Mouse (Mus musculus) adipocyte (in vitro differentiated cells): ENCODE data around the gene Nrf1.

ENCODE experiments used
- DNase-seq: peaks from one replicate; pipeline ENCODE4 v3.0.0-alpha.2; 2016; ENCODE audit warnings: low spot score

The Nrf1 gene

DNA sequence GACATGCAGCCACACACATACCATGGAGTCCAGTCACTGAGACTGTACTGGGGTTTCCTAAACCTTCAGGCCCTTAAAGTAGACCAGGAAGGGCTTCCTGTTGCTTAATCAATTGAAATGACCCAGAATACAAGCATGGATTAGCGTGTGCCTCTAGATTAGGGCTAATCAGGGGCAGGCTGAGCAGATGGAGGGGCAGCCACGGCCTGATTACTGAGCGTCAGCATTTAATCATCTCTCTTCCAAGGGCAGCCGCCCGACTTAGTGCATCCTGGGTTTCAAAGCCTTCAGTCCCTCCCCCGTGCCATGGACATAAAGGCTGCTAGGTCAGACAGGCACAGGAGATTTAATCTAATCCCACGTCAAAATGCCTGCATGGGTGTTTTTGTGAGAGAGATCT is 99.3 kb downstream of the Nrf1 start:
- DNase-seq: no peak

DNA sequence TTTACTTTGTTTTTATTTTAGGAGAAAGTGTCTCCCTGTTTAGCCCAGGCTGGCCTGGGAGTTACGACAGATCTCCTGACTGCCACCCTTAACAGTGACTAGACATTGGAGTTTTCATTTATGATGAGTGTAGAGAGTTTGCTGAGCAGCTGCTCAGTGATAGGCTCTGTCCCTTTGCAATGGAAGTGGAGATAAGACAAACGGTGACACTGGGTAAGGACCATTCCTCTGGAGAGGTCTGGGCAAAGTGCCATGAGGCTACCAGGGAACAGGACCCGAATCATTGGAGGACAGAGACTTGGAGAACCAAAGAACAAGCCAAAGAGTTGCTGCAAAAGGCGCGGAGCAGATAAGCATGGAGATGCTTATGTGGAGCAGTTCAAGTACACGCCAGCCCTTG is 100.0 kb downstream of the Nrf1 start:
- DNase-seq: no peak

DNA sequence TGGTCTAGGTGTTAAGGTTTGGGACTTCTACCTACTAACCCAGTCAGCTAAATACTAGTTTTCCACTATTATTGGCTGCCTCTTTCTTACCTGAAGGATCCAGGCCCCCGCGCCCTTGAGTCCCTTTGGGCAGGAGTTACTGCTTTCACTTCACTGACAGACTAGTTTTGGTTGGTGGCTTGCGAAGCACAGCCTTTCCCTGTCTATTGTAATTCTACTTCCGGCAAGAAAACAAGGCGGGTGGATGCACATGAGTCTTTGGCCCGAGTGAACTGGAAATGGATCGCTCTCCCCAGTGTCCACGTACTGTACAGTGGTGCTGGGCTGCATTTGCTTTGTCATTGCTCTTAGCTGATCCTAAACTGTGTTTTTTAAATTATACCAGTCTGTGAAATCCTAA is 102.7 kb downstream of the Nrf1 start:
- DNase-seq: no peak

DNA sequence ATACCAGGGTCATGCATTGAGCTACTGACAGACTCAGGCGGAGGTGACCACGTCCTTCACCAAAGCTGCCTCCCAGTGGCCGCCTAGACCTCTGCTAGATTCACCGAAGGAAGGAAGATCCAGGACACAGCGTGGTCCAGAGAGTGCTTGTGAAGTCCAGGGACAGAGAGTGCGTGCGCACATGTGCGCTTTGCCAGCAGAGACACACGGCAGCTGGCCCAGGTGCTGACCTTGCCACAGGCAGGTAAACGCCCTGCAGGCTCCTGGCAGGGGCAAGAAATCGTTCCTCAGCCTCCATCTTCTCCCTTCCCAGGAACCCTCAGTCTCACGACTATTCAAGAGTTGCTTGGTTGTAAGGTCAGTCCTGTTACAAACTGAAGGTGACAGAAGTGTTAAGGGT is 104.4 kb downstream of the Nrf1 start:
- DNase-seq: no peak

DNA sequence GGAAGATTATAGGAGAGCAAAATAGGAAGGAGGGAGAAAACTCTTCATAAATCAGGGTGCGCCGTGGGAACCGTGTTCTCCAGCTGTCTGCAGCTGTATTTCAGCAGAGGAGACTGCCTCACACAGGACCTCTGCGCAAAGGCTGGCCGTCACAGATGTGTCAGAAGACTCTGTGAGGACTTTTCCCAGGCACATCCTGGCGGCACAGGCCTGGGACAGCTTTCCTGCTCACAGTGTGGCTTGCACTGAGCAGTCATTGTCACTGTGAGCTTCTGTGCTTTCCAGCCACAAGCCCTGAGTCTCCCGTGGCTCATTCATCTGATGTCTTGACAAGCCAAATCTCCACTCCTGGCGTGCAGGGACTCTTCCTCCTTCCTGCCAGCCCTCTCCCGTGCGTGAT is 104.9 kb downstream of the Nrf1 start:
- DNase-seq: no peak

DNA sequence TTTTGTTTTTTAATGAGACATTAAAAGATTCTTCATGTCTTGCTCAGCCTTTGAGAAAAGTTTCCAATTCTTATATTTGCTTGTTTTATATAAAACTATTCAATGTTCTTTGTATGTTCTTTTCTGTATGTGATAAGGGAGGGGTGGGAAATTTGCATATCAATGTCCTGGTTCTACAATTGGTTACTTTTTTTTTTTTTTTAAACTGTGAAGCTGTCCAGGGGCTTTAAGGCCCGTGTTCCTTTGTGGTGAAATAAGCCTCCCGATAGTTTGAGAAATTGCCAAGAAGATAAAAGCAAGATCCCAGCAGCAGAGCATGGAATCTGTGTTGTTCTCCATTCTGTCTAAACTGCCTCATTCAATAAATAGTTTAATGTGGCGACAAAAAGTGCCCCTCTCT is 105.3 kb downstream of the Nrf1 start:
- DNase-seq: no peak

DNA sequence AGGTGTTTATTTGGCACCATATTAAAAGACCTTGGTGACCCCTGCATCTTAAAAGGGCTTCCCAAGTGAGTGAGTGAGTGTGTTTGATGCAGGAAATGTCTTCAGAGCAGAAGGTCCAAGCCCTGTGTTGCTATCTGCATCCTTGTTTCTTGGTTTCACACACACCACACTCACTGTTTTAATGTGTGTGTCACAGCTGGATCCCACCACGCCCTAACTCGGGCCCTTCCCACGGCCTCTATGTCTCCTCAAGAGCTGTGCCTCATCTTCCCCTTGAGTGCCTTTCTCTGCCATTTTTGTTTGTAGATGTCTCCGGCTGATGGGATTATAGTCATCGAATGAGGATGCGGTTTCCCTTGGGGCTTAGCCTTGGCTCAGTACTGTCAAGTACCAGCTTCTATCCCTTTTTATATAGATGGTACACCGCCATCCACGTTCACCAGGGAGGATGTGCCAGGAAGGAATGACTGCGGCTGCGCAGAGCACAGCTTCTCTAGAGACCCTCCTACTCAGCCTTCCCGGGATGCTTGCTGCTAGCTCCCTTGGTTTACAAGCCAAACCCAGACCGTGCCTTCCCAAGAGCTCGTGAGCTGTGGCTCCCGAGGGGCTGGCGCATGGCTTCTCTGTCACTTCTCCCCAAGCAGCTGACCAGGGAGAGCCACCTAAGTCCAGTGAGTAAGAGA is 106.1 kb downstream of the Nrf1 start:
- no peak for DNase-seq

DNA sequence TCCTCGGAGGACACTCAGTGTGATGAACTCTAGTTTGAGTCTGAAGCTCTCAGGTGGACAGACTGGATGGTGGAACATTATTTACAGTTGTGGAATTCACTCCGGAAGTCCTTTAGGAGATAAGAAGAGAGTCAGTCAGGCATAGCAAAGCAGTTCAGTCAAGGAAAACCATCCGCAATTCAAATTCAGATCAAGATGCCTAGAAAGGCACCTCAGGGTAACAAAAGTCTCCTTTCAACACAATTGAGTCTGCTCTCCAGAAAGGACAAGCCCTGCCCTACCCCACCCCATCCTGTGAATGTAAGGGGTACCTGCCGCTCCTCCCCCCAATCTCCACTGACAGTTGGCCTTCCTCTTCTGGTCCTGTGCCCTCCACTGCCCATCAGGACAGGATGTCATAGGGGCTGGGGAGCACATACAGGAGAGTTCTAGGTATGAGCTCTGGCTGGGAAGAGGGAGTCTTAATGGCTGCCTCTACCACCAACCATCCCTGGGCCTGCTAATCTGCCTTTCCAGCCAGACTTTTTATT is 111.8 kb downstream of the Nrf1 start:
- no peak for DNase-seq

DNA sequence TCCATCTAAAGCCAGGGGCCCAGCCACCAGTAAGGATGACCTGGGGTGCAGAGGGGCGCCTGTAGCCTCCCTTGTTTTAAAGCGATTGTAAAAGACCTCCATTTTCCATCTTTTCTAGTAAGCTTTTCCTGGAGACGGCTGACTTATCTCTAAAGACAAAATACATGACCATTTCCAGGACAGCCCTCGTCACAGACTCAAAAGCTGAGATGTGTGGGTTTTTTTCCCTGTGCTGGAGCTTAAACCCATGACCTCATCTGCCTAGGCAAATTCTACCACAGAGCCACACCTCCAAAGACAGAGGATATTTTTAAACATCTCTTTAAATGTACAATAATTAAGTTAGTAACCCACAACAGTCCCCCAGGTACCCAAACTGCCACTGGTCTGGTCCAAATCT is 112.6 kb downstream of the Nrf1 start:
- DNase-seq: no peak

DNA sequence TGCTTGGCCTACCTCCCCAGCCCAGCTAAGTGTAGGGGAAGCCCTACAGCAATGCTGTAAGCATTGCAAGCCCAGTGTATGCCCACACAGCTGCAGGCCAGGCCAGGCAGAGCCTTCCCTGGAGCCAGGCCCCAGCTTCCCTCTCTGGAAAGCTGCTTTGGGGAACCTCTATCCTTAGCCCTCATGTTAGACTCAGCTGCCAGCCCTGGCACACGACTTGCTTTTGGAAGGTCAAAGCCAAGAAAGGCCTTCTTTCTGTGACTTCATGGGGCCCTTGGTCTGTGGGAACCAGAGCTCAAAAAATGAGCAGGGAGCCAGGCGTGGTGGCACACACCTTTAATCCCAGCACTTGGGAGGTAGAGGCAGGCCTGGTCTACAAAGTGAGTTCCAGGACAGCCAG is 113.8 kb downstream of the Nrf1 start:
- peak; percentile 67 for DNase-seq

DNA sequence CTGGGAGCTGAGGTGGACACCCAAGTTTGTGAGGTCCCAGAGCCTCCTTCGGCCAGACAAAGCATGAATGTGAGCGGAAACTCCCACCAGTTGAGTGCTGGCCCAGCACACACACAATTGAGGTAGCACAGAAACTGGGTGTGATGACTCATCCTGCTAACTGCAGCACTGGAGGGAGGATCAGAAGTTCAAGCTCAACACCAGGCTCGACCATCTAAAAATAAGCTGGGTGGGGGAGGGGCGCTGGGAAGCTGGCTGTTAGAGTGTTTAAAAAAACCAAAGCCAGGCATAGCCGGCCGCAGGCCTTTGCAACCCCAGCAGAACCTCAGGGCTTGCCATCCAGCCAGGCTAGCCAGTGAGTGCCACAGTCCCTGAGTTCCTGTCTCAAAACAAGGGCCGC is 114.3 kb downstream of the Nrf1 start:
- peak; percentile 72 for DNase-seq

DNA sequence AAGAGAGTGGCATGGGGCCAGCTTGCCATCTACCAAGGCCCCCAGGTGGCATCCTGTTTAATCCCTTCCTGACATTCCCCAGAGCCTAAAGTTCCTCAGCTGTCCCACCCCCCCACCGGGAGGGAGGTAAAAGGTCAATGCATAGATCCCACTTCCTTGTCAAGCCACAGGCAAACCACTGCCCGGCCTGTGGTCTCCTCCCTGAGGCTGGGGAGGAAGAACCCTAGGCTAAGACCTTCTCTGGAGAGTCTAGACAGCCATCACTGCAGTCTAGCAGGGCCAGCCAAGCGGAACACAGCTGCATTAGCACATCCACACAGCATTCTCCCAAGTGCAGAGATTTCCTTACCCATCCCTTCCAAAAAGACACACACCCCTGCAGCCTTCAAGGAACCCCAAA is 118.6 kb downstream of the Nrf1 start:
- no peak for DNase-seq

DNA sequence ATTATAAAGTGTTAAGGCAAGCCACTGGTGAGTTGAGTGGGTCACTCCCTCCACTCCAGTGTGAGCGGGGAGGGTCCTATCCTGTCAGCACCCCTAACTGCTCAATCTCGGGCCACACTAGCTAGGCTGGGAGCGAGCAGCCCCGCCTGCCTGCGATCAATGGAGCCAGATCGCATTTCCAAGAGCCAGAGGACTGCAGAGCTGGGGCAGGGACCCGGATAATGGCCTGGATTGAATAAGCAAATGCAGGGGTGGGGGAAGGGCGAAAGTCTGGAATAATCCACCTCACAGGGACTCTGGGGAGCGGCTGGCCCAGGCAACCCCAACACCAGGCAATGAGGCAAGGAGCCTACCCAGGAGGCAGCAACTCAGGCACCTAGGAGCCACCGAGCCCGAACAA is 119.4 kb downstream of the Nrf1 start:
- no peak for DNase-seq

DNA sequence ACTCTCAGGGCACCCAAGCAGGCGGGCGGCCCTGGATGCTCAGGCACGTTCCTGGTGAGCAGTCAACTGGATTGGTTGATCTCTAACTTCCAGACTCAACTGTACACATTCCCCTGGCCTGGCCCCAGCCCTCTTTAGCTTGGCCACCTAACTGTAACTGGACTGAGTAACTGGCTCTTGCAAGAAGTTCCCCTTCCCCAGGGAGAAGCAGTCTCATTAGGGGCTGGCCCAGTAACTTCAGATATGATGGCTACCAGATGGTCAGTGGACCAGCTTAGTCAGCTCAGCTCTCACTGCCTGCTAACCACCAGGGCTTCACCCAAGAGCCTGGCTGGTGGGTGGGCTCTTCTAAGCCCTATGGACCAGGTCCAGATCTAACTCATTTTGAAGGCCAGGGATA is 120.5 kb downstream of the Nrf1 start:
- peak; percentile 22 for DNase-seq

DNA sequence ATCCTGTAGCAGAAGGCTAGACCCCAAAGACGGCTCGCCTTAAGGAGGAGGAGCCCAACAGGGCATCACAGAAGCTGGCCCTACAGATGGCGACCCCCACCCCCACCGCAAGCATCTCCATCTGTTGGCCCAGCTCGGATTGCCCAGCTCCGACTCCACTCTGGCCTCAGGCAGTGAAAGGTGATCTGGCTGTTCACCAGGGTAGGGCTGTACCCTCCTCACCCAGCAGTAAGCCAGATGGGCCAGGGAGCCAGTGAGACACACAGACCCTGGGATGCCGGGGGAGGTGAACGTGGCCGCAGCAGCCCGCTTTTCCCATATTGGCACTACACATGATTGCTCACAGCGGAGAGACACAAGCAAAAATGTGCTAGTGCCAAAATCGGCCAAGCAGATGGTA is 121.4 kb downstream of the Nrf1 start:
- no peak for DNase-seq

DNA sequence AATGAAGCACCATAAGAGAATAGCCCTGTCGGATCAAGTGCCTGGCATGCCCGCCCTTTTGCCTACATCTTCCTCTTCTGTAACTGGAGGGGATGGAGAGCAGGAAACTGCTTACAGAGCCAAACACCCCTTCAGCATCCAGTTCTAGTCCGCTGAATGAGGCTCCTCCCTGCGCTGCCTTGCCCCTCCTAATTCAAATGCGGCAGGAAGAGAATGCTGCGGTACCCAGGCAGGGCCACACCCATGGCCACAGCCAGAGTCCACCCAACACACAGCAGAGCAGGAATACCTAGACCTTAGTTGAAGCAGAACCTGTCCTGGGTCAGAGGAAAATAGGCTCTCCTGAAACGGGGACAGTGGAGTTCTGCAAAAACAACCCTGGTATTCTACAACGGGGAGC is 123.4 kb downstream of the Nrf1 start:
- DNase-seq: no peak

DNA sequence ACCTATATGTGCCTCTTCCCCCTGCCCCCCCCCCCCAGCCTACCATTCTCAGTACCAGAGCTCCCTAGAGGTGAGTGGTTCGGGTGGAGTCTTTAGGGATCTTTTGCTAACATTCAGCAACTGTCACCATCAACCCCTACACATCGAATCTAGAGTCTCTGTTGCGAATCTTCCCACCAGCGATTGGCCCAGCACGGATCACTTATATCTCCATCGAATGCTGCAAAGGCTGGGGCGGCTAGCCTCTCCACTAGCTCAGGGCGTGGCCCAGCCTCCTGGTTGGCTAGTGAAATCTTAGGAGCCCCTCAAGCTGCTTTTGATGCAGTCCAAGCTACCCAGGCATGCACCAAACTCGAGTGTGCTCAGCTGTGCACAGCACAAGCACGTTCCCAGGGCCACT is 124.2 kb downstream of the Nrf1 start:
- no peak for DNase-seq

DNA sequence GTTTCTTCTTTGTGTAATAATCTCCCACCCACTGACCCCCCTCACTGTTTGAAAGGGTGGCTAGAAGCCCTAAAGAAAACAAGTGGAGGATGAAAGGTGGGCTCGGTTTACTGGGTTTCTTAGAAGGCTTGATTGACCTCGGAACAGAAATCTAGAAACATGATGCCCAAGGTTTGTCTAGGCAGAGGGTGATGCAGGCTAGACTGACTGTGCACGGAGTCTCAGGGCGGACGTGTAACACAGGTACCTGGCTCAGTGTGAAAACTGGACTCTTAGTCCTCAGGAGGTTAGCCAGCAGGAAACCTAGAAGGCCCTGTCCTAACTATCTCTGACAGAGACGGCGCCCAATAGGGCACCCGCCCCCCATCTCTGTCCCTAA is 124.6 kb downstream of the Nrf1 start:
- no peak for DNase-seq

DNA sequence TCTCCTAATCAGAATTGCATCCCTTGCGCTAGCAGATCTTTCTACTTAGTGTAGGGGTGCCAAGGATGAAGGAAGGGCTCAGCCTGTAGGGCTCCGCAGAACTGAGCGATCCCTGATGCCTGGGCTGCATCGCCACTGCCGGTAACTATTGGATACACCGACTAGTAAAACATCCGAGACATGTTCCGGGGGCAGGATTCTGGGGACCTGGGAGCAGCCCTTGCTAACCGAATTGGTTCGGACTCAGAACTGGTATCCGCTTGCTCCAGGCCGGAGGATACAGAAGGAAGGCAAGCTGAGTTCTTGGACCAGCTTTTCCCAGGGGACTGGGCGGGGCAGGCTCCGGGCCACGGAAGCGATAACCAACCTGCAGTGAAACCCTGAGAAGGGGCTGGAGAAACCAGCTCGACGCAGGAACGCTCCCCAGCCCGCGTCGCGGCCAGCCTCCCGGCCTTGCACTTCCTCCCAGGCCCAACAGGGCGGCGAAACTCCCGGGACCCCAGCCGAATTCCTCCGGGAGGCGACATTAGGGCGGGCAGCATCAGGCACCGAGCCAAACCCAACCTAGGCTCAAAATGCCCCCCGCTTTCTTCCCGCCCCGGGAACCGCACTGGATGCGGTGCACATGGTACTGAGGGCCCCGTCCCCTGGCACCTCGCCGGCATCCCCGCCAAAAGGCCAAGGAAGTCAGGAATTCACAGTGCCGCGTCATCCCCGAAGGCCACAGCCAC is 125.2 kb downstream of the Nrf1 start:
- no peak for DNase-seq

DNA sequence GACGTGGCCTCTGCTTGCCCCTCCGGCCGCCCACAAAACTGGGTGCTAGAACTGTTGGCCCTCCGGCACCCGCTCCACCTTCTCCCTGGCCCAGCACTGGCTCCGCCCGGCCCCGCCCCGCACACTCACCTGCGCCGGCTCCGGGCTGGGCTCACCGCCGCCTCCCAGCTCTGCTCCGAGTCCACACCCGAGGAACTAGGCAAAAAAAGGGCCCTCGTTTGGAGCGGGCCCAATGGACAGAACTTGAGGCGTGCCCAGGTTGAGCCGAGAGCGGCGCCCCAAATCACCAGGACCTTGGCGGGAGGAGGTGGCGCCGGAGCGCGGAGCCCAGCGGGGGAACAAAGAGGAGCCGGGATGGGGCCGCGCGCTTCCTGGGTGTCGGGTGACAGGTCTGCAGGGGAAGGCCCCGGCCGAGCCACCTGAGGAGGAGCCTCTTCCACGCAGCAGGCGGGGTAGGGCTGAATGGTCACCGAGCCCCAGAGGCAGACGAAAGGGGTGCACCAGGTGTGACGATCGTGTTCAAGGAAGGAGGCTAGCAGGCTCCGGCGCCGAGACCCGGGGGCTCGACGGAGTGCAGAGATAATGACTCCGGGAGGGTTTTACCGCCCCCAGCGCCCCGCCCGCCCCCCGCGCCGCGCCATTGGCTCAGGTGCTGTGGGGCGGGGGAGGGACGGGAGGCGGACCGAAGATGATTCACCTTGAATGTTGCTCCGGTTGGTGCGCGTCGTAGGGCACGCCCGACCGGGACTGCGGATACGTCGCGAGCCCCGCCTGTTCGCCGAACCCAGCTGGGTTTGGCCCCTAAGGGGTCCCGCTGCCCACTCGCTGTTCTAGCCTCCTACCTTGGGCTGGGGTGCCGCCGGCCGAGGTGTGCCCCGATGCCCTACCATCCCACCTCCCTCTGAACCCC is 126.0 kb downstream of the Nrf1 start:
- no peak for DNase-seq

DNA sequence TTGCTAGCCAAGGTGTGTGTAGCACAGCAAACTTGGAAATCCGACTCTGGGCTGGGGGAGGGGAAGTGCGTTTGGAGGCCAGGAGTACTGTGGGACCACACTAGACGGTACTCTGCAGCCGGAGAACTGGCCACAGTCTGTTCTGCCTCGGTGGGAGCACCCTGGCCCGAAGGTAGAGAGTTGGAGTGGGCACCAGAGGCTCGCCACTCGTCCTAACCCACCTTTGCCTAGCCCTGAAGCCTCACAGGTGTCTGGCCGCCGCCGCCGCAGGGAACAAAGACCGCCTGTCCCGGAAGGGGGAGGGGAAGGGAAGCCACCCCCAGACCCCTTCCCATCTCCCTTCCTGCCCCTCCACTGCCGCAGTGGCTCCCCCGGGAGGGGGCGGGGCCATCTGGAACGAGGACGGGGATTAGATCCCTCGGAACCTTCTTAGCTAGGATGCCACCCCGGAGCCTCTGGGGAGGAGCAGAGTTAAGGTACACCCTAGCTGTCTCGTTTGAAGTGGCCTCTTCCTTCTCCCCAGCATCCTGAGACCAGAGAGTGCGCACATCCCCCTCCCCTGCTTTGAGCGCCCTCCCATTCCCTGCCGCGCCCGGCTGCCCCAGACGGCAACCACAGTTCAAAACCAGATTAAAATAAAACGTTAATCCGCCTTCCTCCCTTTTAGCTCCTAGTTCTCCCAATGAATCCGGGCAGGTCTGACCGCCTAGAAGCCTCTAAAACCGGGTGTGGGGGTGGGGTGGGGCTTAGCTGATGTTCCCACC is 126.9 kb downstream of the Nrf1 start:
- no peak for DNase-seq
